11 mouse cellular contexts compared by ENCODE assay signal in genomic region chr4:100170743-100171142, GRCm38 (mm10).
DNase-seq lines count a peak whose midpoint lies in the region; ATAC-seq and TF ChIP-seq lines count a peak whose summit lies in the region.
"Had no signal": no experiment of that assay in that cellular context is flagged by ENCODE, and none has a peak within 500 bp of the region (broad histone marks: within the 10 kb centered on the region; RNA-seq: fewer than 3 reads in every experiment).

No protein-coding gene starts in this region.

- no peak overlapping the region for H3K4me3 ChIP-seq in kidney, embryonic 16.5 days (ENCODE audit: low read length)
- no peak overlapping the region for H3K4me3 ChIP-seq in hindbrain, embryonic 14.5 days (replicated peaks; ENCODE audit: low read length)
- H3K4me3 ChIP-seq: intestine, embryonic 15.5 days had no signal

- H3K27ac ChIP-seq in kidney, embryonic 16.5 days (ENCODE audit: low read length): peak overlapping the region; percentile 59
- H3K27ac ChIP-seq in hindbrain, embryonic 14.5 days: no peak overlapping the region
- H3K27ac ChIP-seq: intestine, embryonic 15.5 days had no signal

- H3K4me2 ChIP-seq in kidney, embryonic 16.5 days (replicated peaks; ENCODE audit: low read depth, low read length): peak overlapping the region; percentile 37
- H3K4me2 ChIP-seq in hindbrain, embryonic 14.5 days (replicated peaks): 0 out of 2 replicates have a peak overlapping the region, but pooled peaks have one; percentile 6

- peak; percentile 31; the same call in 1 of the 2 replicates for ATAC-seq in kidney, embryonic 16.5 days (ENCODE audit: low FRiP score, low TSS enrichment)
- ATAC-seq in hindbrain, embryonic 14.5 days (ENCODE audit: low FRiP score): no peak

- TF ChIP-seq POLR2A in brain, embryonic 14.5 days (IDR thresholded peaks at IDR 0.05; ENCODE audit: borderline replicate concordance, extremely low read depth, insufficient read depth, insufficient read length, poor library complexity, severe bottlenecking): no peak

- TF ChIP-seq CTCF in brain, embryonic 14.5 days (IDR thresholded peaks at IDR 0.05; ENCODE audit: borderline replicate concordance, extremely low read depth, insufficient read depth, insufficient read length): no peak

- peak; percentile 9 for DNase-seq in embryo, embryonic 11.5 days (ENCODE audit: low read depth, low spot score)
- DNase-seq in embryo, embryonic 10.5 days (ENCODE audit: low spot score): no peak
- no peak for DNase-seq in kidney, adult 8-10 months
- DNase-seq in brain, embryonic 14.5 days (ENCODE audit: low read depth): peak; percentile 38
- no peak for DNase-seq in hindbrain, embryonic 14.5 days (ENCODE audit: low spot score)
- DNase-seq in spleen, adult 12 weeks (ENCODE audit: low spot score): no peak
- no peak for DNase-seq in frontal cortex, postnatal 36 days (ENCODE audit: low spot score in 2 of 2)
- DNase-seq: cerebellum, adult 11-12 months; layer of hippocampus, adult 9-11 months had no signal

- 24% methylated on average over 5 of the region's 5 CpGs for WGBS in kidney, embryonic 16.5 days
- WGBS in hindbrain, embryonic 14.5 days: 37% methylated on average over 5 of the region's 5 CpGs

- no peaks in the 10 kb centered on the region for H3K27me3 ChIP-seq in kidney, embryonic 16.5 days (ENCODE audit: insufficient read depth, low read length)
- no peaks in the 10 kb centered on the region for H3K27me3 ChIP-seq in hindbrain, embryonic 14.5 days (ENCODE audit: control insufficient read depth, insufficient read depth, low read length)
- H3K27me3 ChIP-seq: intestine, embryonic 15.5 days had no signal

- H3K9ac ChIP-seq in kidney, embryonic 16.5 days (replicated peaks; ENCODE audit: low read length): no peak overlapping the region
- no peak overlapping the region for H3K9ac ChIP-seq in hindbrain, embryonic 14.5 days
- H3K9ac ChIP-seq: intestine, embryonic 15.5 days had no signal

- H3K4me1 ChIP-seq in kidney, embryonic 16.5 days (ENCODE audit: insufficient read depth, low read length): peaks cover 54% of the 10 kb centered on the region
- peaks cover 19% of the 10 kb centered on the region; the same call in 1 of the 2 replicates for H3K4me1 ChIP-seq in hindbrain, embryonic 14.5 days (replicated peaks; ENCODE audit: control insufficient read depth, insufficient read depth, low read length)

- H3K9me3 ChIP-seq in kidney, embryonic 16.5 days (ENCODE audit: low read length): no peaks in the 10 kb centered on the region
- H3K9me3 ChIP-seq in hindbrain, embryonic 14.5 days (ENCODE audit: control insufficient read depth, low read length): no peaks in the 10 kb centered on the region
- H3K9me3 ChIP-seq: intestine, embryonic 15.5 days had no signal

- no peaks in the 10 kb centered on the region for H3K36me3 ChIP-seq in kidney, embryonic 16.5 days (ENCODE audit: insufficient read depth, low read length)
- H3K36me3 ChIP-seq in hindbrain, embryonic 14.5 days (replicated peaks; ENCODE audit: control insufficient read depth, insufficient read depth): no peaks in the 10 kb centered on the region
- H3K36me3 ChIP-seq: intestine, embryonic 15.5 days had no signal

Comparison
In these comparisons a context has a peak if more than half of its experiments do, and no peak if none do; other contexts are left out.
1. DNase-seq: peak in embryo, embryonic 11.5 days (single experiment) and brain, embryonic 14.5 days (single experiment); none in embryo, embryonic 10.5 days (single experiment), kidney, adult 8-10 months (0 of 2), hindbrain, embryonic 14.5 days (single experiment), spleen, adult 12 weeks (single experiment) and frontal cortex, postnatal 36 days (0 of 2).